Mouse (Mus musculus): Measurements from ENCODE around the gene Zic5.
"Not testable (repeated sequence)": the region's sequence is repeated elsewhere in the genome, so short reads cannot be mapped to it uniquely, and the experiment has no call there.

Gene Zic5

GRCm38 (mm10) chr14:122463734-122464341 is 1.6 kb downstream of the Zic5 start:
- not testable (repeated sequence) for DNase-seq

- DNase-seq: no peak
Measured at GRCm38 (mm10) chr14:122463080-122463691, 2.3 kb downstream of the Zic5 start.

- DNase-seq: no peak
Measured at GRCm38 (mm10) chr14:122462689-122463079, 2.8 kb downstream of the Zic5 start.

GRCm38 (mm10) chr14:122461966-122462365 is 3.5 kb downstream of the Zic5 start:
- DNase-seq: no peak

GRCm38 (mm10) chr14:122461500-122461899 is 4.0 kb downstream of the Zic5 start:
- DNase-seq: no peak

- DNase-seq: no peak
Measured at GRCm38 (mm10) chr14:122460226-122460625, 5.3 kb downstream of the Zic5 start.

GRCm38 (mm10) chr14:122459776-122460175 is 5.7 kb downstream of the Zic5 start:
- no peak for DNase-seq

GRCm38 (mm10) chr14:122459332-122459731 is 6.1 kb downstream of the Zic5 start:
- not testable (repeated sequence) for DNase-seq

- no peak for DNase-seq
Measured at GRCm38 (mm10) chr14:122455562-122455958, 9.9 kb downstream of the Zic5 start.

GRCm38 (mm10) chr14:122454901-122455561 is 10.4 kb downstream of the Zic5 start:
- no peak for DNase-seq

- DNase-seq: no peak
Measured at GRCm38 (mm10) chr14:122453996-122454738, 11.3 kb downstream of the Zic5 start.

- no peak for DNase-seq
Measured at GRCm38 (mm10) chr14:122453388-122453995, 12.0 kb downstream of the Zic5 start.

GRCm38 (mm10) chr14:122452701-122453387 is 12.6 kb downstream of the Zic5 start:
- no peak for DNase-seq

GRCm38 (mm10) chr14:122451551-122452145 is 13.8 kb downstream of the Zic5 start:
- DNase-seq: no peak

GRCm38 (mm10) chr14:122450496-122451382 is 14.7 kb downstream of the Zic5 start, which contains the start of gene Gm5089:
Gene Gm5089, minus strand, starts transcription at chr14:122451115.
- no peak for DNase-seq

- DNase-seq: no peak
Measured at GRCm38 (mm10) chr14:122449601-122450495, 15.6 kb downstream of the Zic5 start.

- no peak for DNase-seq
Measured at GRCm38 (mm10) chr14:122436850-122437249, 28.6 kb downstream of the Zic5 start.

- no peak for DNase-seq
Measured at GRCm38 (mm10) chr14:122434039-122434438, 31.4 kb downstream of the Zic5 start.

- DNase-seq: no peak
Measured at GRCm38 (mm10) chr14:122432558-122432957, 32.9 kb downstream of the Zic5 start.

GRCm38 (mm10) chr14:122427654-122428053 is 37.8 kb downstream of the Zic5 start:
- no peak for DNase-seq

All from layer of hippocampus, adult 9-11 months (tissue).